8 mouse cellular contexts compared by ENCODE assay signal in genomic region chr11:16769709-16770303, GRCm38 (mm10). TPM values are rescaled to one million over a fixed set of nuclear protein-coding genes. Genes with fewer than 3 reads are reported as not detected.
DNase-seq lines count a peak whose midpoint lies in the region; ATAC-seq and TF ChIP-seq lines count a peak whose summit lies in the region.

No protein-coding gene starts in this region.

- no peak for TF ChIP-seq POLR2A in lung, adult 2 months (IDR thresholded peaks at IDR 0.05; ENCODE audit: borderline replicate concordance, extremely low read depth, low read depth, low read length)

- no peak for TF ChIP-seq CTCF in lung, adult 2 months (IDR thresholded peaks at IDR 0.05; ENCODE audit: insufficient read depth, low read length)
- TF ChIP-seq CTCF in kidney, postnatal 0 days (IDR thresholded peaks at IDR 0.05; ENCODE audit: low read depth) = no peak

- no peaks in the 10 kb centered on the region for H3K36me3 ChIP-seq in lung, embryonic 15.5 days
- H3K36me3 ChIP-seq in embryonic facial prominence, embryonic 15.5 days = no peaks in the 10 kb centered on the region
- H3K36me3 ChIP-seq in kidney, postnatal 0 days (ENCODE audit: insufficient read depth, low read length) = no peaks in the 10 kb centered on the region

- H3K4me2 ChIP-seq in lung, embryonic 15.5 days = no peak overlapping the region
- H3K4me2 ChIP-seq in embryonic facial prominence, embryonic 15.5 days (replicated peaks) = no peak overlapping the region
- no peak overlapping the region for H3K4me2 ChIP-seq in kidney, postnatal 0 days (ENCODE audit: low read length)

- peaks cover 21% of the 10 kb centered on the region for H3K4me1 ChIP-seq in lung, embryonic 15.5 days
- peaks cover 15% of the 10 kb centered on the region for H3K4me1 ChIP-seq in lung, adult 2 months (ENCODE audit: control insufficient read depth, insufficient read depth, low read length)
- H3K4me1 ChIP-seq in embryonic facial prominence, embryonic 15.5 days = peaks cover 34% of the 10 kb centered on the region
- H3K4me1 ChIP-seq in kidney, postnatal 0 days (replicated peaks; ENCODE audit: insufficient read depth, low read length) = peaks cover 6% of the 10 kb centered on the region; the same call in 1 of the 2 replicates

- H3K9ac ChIP-seq in lung, embryonic 15.5 days = no peak overlapping the region
- no peak overlapping the region for H3K9ac ChIP-seq in embryonic facial prominence, embryonic 15.5 days
- H3K9ac ChIP-seq in kidney, postnatal 0 days (ENCODE audit: low read depth, low read length) = no peak overlapping the region

- H3K9me3 ChIP-seq in lung, embryonic 15.5 days = no peaks in the 10 kb centered on the region
- no peaks in the 10 kb centered on the region for H3K9me3 ChIP-seq in embryonic facial prominence, embryonic 15.5 days (replicated peaks)
- no peaks in the 10 kb centered on the region for H3K9me3 ChIP-seq in kidney, postnatal 0 days (replicated peaks; ENCODE audit: low read length)

- peak; percentile 57; the same call in 1 of the 2 replicates for ATAC-seq in lung, embryonic 15.5 days (ENCODE audit: borderline replicate concordance, extremely low read depth, low FRiP score, low TSS enrichment)
- peak; percentile 54; the same call in 1 of the 2 replicates for ATAC-seq in embryonic facial prominence, embryonic 15.5 days (ENCODE audit: insufficient number of reproducible peaks, low FRiP score, low TSS enrichment, low read depth)
- 0 out of 2 replicates have a peak, but pooled peaks have one; percentile 45 for ATAC-seq in kidney, postnatal 0 days (replicated peaks; ENCODE audit: low FRiP score, low read depth)

- no peaks in the 10 kb centered on the region for H3K27me3 ChIP-seq in lung, embryonic 15.5 days
- H3K27me3 ChIP-seq in embryonic facial prominence, embryonic 15.5 days = no peaks in the 10 kb centered on the region
- no peaks in the 10 kb centered on the region for H3K27me3 ChIP-seq in kidney, postnatal 0 days (ENCODE audit: insufficient read depth, low read length)

- H3K27ac ChIP-seq in lung, embryonic 15.5 days = peak overlapping the region; percentile 41; the same call in 1 of the 2 replicates
- peak overlapping the region; percentile 71 for H3K27ac ChIP-seq in embryonic facial prominence, embryonic 15.5 days (replicated peaks)
- peak overlapping the region; percentile 38 for H3K27ac ChIP-seq in kidney, postnatal 0 days

- WGBS in lung, embryonic 15.5 days = 40% methylated on average over 3 of the region's 3 CpGs
- WGBS in lung, adult 2 months = 24% methylated on average over 3 of the region's 3 CpGs
- 41% methylated on average over 3 of the region's 3 CpGs for WGBS in embryonic facial prominence, embryonic 15.5 days
- 40% methylated on average over 3 of the region's 3 CpGs for WGBS in kidney, postnatal 0 days

- no peak overlapping the region for H3K4me3 ChIP-seq in lung, embryonic 15.5 days
- H3K4me3 ChIP-seq in lung, adult 2 months (replicated peaks; ENCODE audit: extremely low read depth, low read depth, low read length) = no peak overlapping the region
- H3K4me3 ChIP-seq in embryonic facial prominence, embryonic 15.5 days (replicated peaks) = no peak overlapping the region
- no peak overlapping the region for H3K4me3 ChIP-seq in kidney, postnatal 0 days (replicated peaks; ENCODE audit: low read depth, low read length)

- intact Hi-C loops in heart, postnatal 36 days (cut with DNase I) = no loop called here

- no peak for DNase-seq in lung, adult 2 months
- no peak for DNase-seq in kidney, postnatal 0 days (ENCODE audit: low spot score)
- peak; percentile 28 for DNase-seq in ovary, postnatal 14 days (ENCODE audit: low spot score)
- DNase-seq in right cerebral cortex, adult 2 months (ENCODE audit: low spot score in 2 of 2) = no peak
- no peak for DNase-seq in heart, postnatal 36 days
- DNase-seq in layer of hippocampus, adult 9-11 months = no peak

RNA-seq across cellular contexts. Expression of gene Egfr, which starts 17.8 kb away (rescaled TPM):
- 7.1 and 9.3 TPM in 2 replicates for polyA plus RNA-seq in lung, embryonic 15.5 days (2015; fragmentation: Nextera tagmentation; extraction: Ambion mirVana)
- 25.7 and 34.7 TPM in 2 replicates for polyA plus RNA-seq in lung, adult 2 months (2012; rRNA removed)
- 16.1 and 22.5 TPM in 2 replicates for polyA plus RNA-seq in embryonic facial prominence, embryonic 15.5 days (2015; fragmentation: Nextera tagmentation; extraction: Ambion mirVana)
- polyA plus RNA-seq in kidney, postnatal 0 days (2015; fragmentation: Nextera tagmentation; extraction: Ambion mirVana) = 4.1 and 4.6 TPM in 2 replicates
- 10 to 100 TPM in 1 of 2 experiments, 1 to 10 TPM in 1; 5.5 to 10.5 TPM for total RNA-seq in heart, postnatal 36 days (2021)
